Mouse (Mus musculus) heart, adult 2 months (tissue): ENCODE data around the gene Phlpp1. TPM values are rescaled to one million over a fixed set of nuclear protein-coding genes. Genes with fewer than 3 reads are reported as not detected.

ENCODE experiments used
- DNase-seq, 2 experiments: peaks; one replicate each; pipeline ENCODE4 v3.0.0; 2021
- H3K27ac ChIP-seq: fragments of 200-600 bp; 2 replicates; pipeline ENCODE4 v1.8.1; 2022
- H3K27me3 ChIP-seq: fragments of 200-500 bp; 2 replicates; pipeline ENCODE4 v1.6.1; 2012; ENCODE audit warnings: mild to moderate bottlenecking, low read length, inconsistent platforms, mixed read lengths; ENCODE audit not compliant: control insufficient read depth, insufficient read depth
- H3K36me3 ChIP-seq: fragments of 200-500 bp; 2 replicates; pipeline ENCODE4 v1.6.1; 2012; ENCODE audit warnings: low read length, inconsistent platforms; ENCODE audit not compliant: control insufficient read depth, insufficient read depth
- H3K4me1 ChIP-seq: fragments of 200-500 bp; 2 replicates; pipeline ENCODE4 v1.6.1; 2011; ENCODE audit warnings: low read length; ENCODE audit not compliant: control insufficient read depth, insufficient read depth
- H3K4me3 ChIP-seq: fragments of 200-600 bp; 2 replicates; pipeline ENCODE4 v1.8.1; 2022
- H3K79me2 ChIP-seq: fragments of 200-500 bp; replicated peaks from 2 replicates; pipeline ENCODE4 v1.6.1; 2012; ENCODE audit warnings: mild to moderate bottlenecking, inconsistent platforms, low read length, moderate library complexity, mixed read lengths; ENCODE audit not compliant: control insufficient read depth, insufficient read depth
- H3K9ac ChIP-seq: fragments of 200-500 bp; 2 replicates; pipeline ENCODE4 v1.6.1; 2012; ENCODE audit warnings: low read depth, mild to moderate bottlenecking, control low read depth, inconsistent platforms, low read length, mixed read lengths
- CTCF ChIP-seq: fragments of 200-600 bp; IDR thresholded peaks from 2 replicates; pipeline ENCODE4 v1.8.1; 2022; ENCODE audit warnings: antibody characterized with exemption, mild to moderate bottlenecking, moderate library complexity
- EP300 ChIP-seq: fragments of 200-500 bp; IDR thresholded peaks from 2 replicates; pipeline ENCODE4 v1.6.1; 2011; ENCODE audit warnings: low read depth, low read length, control low read depth; ENCODE audit not compliant: insufficient read depth
- POLR2A ChIP-seq: fragments of 200-500 bp; IDR thresholded peaks from 2 replicates; pipeline ENCODE4 v1.6.1; 2011; ENCODE audit warnings: mild to moderate bottlenecking, low read depth, low read length, control low read depth; ENCODE audit not compliant: insufficient read depth
- WGBS: fragments of 180-500 bp; shearing (Covaris S2); methylation state at CpG from one replicate; pipeline ENCODE4 v1.1.7; 2018; 5-methylcytosine and 5-hydroxymethylcytosine counted together
- intact Hi-C: fragments of 180-260 bp; cut with DNase I; formaldehyde crosslinking; loops from one replicate; pipeline ENCODE4 v1.15.1; 2025
- polyA plus RNA-seq: library from polyadenylated mRNA; depleted of rRNA; stranded (reverse); fragments of >200 nt; gene quantifications from 2 replicates; pipeline ENCODE4 v1.2.3, GENCODE M21; 2012
- total RNA-seq, 2 experiments: library from RNA; stranded (reverse); gene quantifications; 2 replicates each; pipeline ENCODE4 v1.2.3; 2021

The Phlpp1 gene
- total and polyA plus RNA-seq, 3 experiments = 9.6 to 17.2 (median 16.3) TPM

DNA sequence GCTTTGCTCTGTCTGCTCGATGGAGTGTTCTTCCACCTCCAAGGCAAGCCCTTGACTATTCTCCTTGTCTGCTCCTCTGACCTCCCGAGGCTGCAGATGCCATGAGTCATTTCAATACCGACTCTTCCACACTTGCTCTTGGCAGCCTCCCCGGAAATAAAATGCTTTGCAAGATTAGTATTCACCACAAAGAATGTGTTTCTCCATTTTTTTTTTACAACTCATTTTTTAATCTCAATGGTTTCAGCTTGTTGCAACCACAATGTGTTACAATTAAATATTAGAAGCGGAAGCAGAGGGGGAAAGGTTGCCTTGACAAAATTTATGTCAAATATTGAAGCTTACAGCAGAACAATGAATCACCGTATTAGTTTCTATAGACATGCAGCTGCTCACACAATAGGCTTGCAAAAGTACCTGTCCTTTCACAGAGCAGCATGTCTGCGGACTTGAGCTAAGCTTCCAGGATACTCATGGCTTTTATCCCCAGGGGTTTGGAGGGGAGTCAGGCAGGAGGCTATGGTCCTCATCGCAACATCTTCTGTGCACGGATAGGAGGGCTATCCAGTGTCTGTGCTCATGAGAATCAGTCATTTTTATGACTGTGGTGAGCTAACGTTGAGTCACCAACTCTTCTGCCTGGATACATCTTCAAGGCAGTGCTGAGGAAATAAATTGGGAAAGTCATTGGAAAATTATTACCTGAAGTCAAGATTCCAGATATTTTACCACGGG, 229.5 kb downstream of the Phlpp1 start:
- intact Hi-C loops = no loop called here
- 44% methylated on average over 11 of the region's 11 CpGs for WGBS

DNA sequence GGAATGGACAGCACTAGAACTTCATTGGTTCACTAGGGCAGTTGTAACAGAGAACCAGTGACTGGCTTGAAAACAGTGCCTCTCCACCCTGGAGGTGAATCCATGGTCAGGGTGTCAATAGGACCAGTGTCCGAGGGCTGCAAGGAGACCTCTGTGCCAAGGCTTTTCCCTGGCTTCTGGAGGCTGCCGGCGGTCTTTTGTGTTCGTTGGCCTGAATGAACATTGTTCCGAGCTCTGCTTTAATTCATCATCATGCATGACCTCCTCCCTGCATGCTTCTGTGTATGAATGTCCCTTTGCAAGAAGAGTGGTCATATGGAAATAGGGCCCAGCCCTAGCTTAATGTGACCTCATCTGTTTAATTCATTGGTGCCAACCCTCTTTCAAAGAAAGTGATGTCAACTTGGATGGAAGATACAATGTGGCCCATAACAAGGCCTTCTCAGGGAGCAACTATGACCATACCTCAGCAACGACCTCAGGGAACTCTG, 231.5 kb downstream of the Phlpp1 start:
- H3K9ac ChIP-seq = no peak overlapping the region
- peaks cover 4% of the 10 kb centered on the region for H3K4me1 ChIP-seq
- TF ChIP-seq EP300 (no peak), CTCF (no peak), POLR2A (no peak)
- intact Hi-C loops = no loop called here
- H3K79me2 ChIP-seq = no peaks in the 10 kb centered on the region
- H3K4me3 ChIP-seq = no peak overlapping the region
- H3K27me3 ChIP-seq = no peaks in the 10 kb centered on the region
- 90% methylated on average over 6 of the region's 6 CpGs for WGBS
- H3K27ac ChIP-seq = no peak overlapping the region
- no peak for DNase-seq
- no peaks in the 10 kb centered on the region for H3K36me3 ChIP-seq

More for the DNA sequence above, 229.5 kb downstream of the Phlpp1 start:
- H3K4me1 ChIP-seq = peaks cover 4% of the 10 kb centered on the region
- no peak overlapping the region for H3K9ac ChIP-seq
- H3K27me3 ChIP-seq = no peaks in the 10 kb centered on the region
- H3K36me3 ChIP-seq = no peaks in the 10 kb centered on the region
- no peaks in the 10 kb centered on the region for H3K79me2 ChIP-seq
- peak in 1 of 2 experiments; percentile 39 for DNase-seq
- TF ChIP-seq EP300 (no peak), POLR2A (no peak), CTCF (no peak)
- H3K4me3 ChIP-seq = no peak overlapping the region
- H3K27ac ChIP-seq = no peak overlapping the region

DNA sequence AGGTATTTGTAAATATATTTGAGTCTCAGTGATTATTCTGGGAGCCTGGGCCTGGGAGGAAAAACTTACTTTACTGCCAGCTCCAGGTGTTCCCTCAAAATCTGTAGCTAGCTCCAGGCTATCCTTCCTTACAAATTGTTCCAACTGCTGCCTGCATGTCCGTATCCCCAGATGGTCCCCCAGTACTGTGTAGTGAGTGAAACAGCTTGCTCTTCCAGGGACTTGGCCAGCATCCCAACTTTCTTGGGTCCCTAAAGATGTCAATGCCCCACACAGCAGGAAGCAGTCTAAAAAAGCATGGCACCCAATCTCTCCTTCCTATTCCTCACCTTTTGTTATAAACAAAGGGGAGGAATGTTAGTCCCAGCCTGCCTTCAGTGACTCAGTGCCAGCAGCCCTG, 235.3 kb downstream of the Phlpp1 start:
- Histone ChIP-seq H3K36me3 (no peaks in the 10 kb centered on the region), H3K79me2 (no peaks in the 10 kb centered on the region), H3K4me1 (peaks cover 2% of the 10 kb centered on the region; the same call in 1 of the 2 replicates), H3K4me3 (no peak overlapping the region), H3K27ac (no peak overlapping the region), H3K27me3 (no peaks in the 10 kb centered on the region), H3K9ac (no peak overlapping the region)
- TF ChIP-seq EP300 (no peak), POLR2A (no peak), CTCF (no peak)
- intact Hi-C loops = no loop called here
- 52% methylated on average over 1 of the region's 1 CpGs for WGBS
- DNase-seq = no peak

DNA sequence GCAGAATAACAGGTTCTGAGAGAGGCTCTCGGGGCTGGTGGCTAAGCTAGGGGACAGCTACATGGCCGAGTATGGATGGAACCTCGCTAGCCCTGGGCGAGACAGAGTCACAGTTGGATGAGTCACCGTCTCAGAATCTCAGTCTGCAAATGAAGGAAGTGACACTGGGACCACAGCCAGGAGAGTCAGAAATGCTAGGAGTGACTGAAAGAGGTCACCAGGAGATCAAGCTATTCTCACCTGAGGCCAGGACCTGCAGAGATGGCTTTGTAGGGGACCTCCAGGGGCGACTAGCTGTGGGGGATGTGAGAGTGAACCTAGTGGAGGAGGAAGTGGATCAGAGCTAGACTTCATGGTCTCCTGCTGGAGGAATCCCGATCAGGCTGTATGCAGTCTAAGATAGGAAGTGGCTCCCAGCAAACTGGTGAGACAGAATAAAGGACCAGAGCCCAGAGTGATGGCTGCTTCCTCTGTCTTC, 236.4 kb downstream of the Phlpp1 start:
- Histone ChIP-seq H3K79me2 (no peaks in the 10 kb centered on the region), H3K36me3 (no peaks in the 10 kb centered on the region), H3K4me1 (peaks cover 2% of the 10 kb centered on the region; the same call in 1 of the 2 replicates), H3K4me3 (no peak overlapping the region), H3K27ac (no peak overlapping the region), H3K27me3 (no peaks in the 10 kb centered on the region), H3K9ac (no peak overlapping the region)
- DNase-seq = peak; percentile 53 to 68
- no peak for TF ChIP-seq CTCF
- TF ChIP-seq EP300 = no peak
- no peak for TF ChIP-seq POLR2A
- intact Hi-C loops = no loop called here
- WGBS = 15% methylated on average over 7 of the region's 7 CpGs

DNA sequence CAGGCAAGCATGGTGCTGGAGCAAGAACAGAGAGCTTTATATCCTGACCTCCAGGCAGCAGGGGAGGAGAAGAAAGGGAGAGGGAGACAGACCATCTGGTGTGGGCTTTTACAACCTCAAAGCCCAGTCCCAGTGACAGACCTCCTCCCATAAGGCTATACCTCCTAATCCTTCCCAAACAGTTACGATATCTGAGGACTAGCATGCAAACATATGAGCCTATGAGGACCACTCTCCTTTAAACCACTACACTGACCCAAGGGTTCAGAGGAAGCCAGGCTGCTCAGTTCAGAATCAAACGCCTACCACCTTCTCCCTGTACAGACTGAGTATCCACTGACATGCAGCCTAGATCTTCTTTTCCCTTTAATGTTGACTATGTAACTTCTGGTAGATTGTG, 239.3 kb downstream of the Phlpp1 start:
- Histone ChIP-seq H3K79me2 (no peaks in the 10 kb centered on the region), H3K4me1 (peaks cover 2% of the 10 kb centered on the region; the same call in 1 of the 2 replicates), H3K36me3 (no peaks in the 10 kb centered on the region), H3K27ac (no peak overlapping the region), H3K9ac (no peak overlapping the region), H3K27me3 (no peaks in the 10 kb centered on the region), H3K4me3 (no peak overlapping the region)
- DNase-seq = no peak
- no peak for TF ChIP-seq EP300
- no peak for TF ChIP-seq CTCF
- TF ChIP-seq POLR2A = no peak
- intact Hi-C loops = no loop called here
- 92% methylated on average over 2 of the region's 2 CpGs for WGBS
